Mouse (Mus musculus): ENCODE data around the gene Olfr800.

GRCm38 (mm10) chr10:129627834-129628233, 29.7 kb upstream of the Olfr800 start, which contains the start of gene Olfr798:
- no peak for TF ChIP-seq HCFC1 (IDR thresholded peaks at IDR 0.05; ENCODE audit: borderline replicate concordance, insufficient read depth, low read length)
- TF ChIP-seq ZNF384 (IDR thresholded peaks at IDR 0.05; ENCODE audit: low read depth, low read length) = no peak
- TF ChIP-seq CHD2 (IDR thresholded peaks at IDR 0.05; ENCODE audit: low read depth, low read length) = no peak

All from ES-E14 (cell line).